12 mouse cellular contexts compared by ENCODE assay signal in genomic region chr15:97749841-97750240, GRCm38 (mm10). TPM values are rescaled to one million over a fixed set of nuclear protein-coding genes. Genes with fewer than 3 reads are reported as not detected.
A peak's percentile ranks its signal among the peaks of the same experiment; 100 is the strongest.
DNase-seq lines count a peak whose midpoint lies in the region; ATAC-seq and TF ChIP-seq lines count a peak whose summit lies in the region.
"Had no signal": no experiment of that assay in that cellular context is flagged by ENCODE, and none has a peak within 500 bp of the region (broad histone marks: within the 10 kb centered on the region; RNA-seq: fewer than 3 reads in every experiment).

No protein-coding gene starts in this region.

- H3K4me1 ChIP-seq in forebrain, embryonic 15.5 days: peaks cover 14% of the 10 kb centered on the region
- peaks cover 8% of the 10 kb centered on the region for H3K4me1 ChIP-seq in forebrain, embryonic 14.5 days (ENCODE audit: control insufficient read depth, insufficient read depth, low read length)
- H3K4me1 ChIP-seq in embryonic facial prominence, embryonic 14.5 days (ENCODE audit: control insufficient read depth, insufficient read depth, low read length): peaks cover 27% of the 10 kb centered on the region
- peaks cover 55% of the 10 kb centered on the region for H3K4me1 ChIP-seq in neural tube, embryonic 13.5 days (replicated peaks)
- peaks cover 15% of the 10 kb centered on the region for H3K4me1 ChIP-seq in kidney, embryonic 16.5 days (ENCODE audit: insufficient read depth, low read length)

- H3K27ac ChIP-seq in forebrain, embryonic 15.5 days (replicated peaks): peak overlapping the region; percentile 20; the same call in 1 of the 2 replicates
- no peak overlapping the region for H3K27ac ChIP-seq in forebrain, embryonic 14.5 days (ENCODE audit: low read depth, low read length)
- peak overlapping the region; percentile 73; the same call in 1 of the 2 replicates for H3K27ac ChIP-seq in layer of hippocampus, adult 2 months
- H3K27ac ChIP-seq in embryonic facial prominence, embryonic 14.5 days (replicated peaks; ENCODE audit: low read depth, low read length): peak overlapping the region; percentile 74; the same call in 1 of the 2 replicates
- H3K27ac ChIP-seq in neural tube, embryonic 13.5 days (replicated peaks): peak overlapping the region; percentile 83
- no peak overlapping the region for H3K27ac ChIP-seq in kidney, embryonic 16.5 days (ENCODE audit: low read length)

- 88% methylated on average over 13 of the region's 13 CpGs for WGBS in forebrain, embryonic 15.5 days
- 91% methylated on average over 13 of the region's 13 CpGs for whole genome bisulfite sequencing in forebrain, embryonic 14.5 days
- 89% methylated on average over 12 of the region's 13 CpGs for WGBS in embryonic facial prominence, embryonic 14.5 days
- WGBS in neural tube, embryonic 13.5 days: 85% methylated on average over 13 of the region's 13 CpGs
- WGBS in kidney, embryonic 16.5 days: 79% methylated on average over 13 of the region's 13 CpGs

- H3K9me3 ChIP-seq in forebrain, embryonic 15.5 days: no peaks in the 10 kb centered on the region
- no peaks in the 10 kb centered on the region for H3K9me3 ChIP-seq in forebrain, embryonic 14.5 days (replicated peaks; ENCODE audit: control insufficient read depth, low read length)
- H3K9me3 ChIP-seq in embryonic facial prominence, embryonic 14.5 days (ENCODE audit: control insufficient read depth, low read length): no peaks in the 10 kb centered on the region
- H3K9me3 ChIP-seq in neural tube, embryonic 13.5 days: no peaks in the 10 kb centered on the region
- no peaks in the 10 kb centered on the region for H3K9me3 ChIP-seq in kidney, embryonic 16.5 days (ENCODE audit: low read length)
- H3K9me3 ChIP-seq: midbrain, embryonic 12.5 days had no signal

- no peaks in the 10 kb centered on the region for H3K36me3 ChIP-seq in forebrain, embryonic 15.5 days
- H3K36me3 ChIP-seq in forebrain, embryonic 14.5 days (ENCODE audit: control insufficient read depth, insufficient read depth, low read length): no peaks in the 10 kb centered on the region
- no peaks in the 10 kb centered on the region for H3K36me3 ChIP-seq in embryonic facial prominence, embryonic 14.5 days (ENCODE audit: control insufficient read depth, insufficient read depth, low read length)
- no peaks in the 10 kb centered on the region for H3K36me3 ChIP-seq in neural tube, embryonic 13.5 days
- peaks cover 27% of the 10 kb centered on the region; the same call in 1 of the 2 replicates for H3K36me3 ChIP-seq in kidney, embryonic 16.5 days (ENCODE audit: insufficient read depth, low read length)
- H3K36me3 ChIP-seq: midbrain, embryonic 12.5 days had no signal

- H3K9ac ChIP-seq in forebrain, embryonic 15.5 days (replicated peaks): no peak overlapping the region
- no peak overlapping the region for H3K9ac ChIP-seq in forebrain, embryonic 14.5 days (ENCODE audit: low read length)
- no peak overlapping the region for H3K9ac ChIP-seq in embryonic facial prominence, embryonic 14.5 days (ENCODE audit: low read depth, low read length)
- no peak overlapping the region for H3K9ac ChIP-seq in neural tube, embryonic 13.5 days
- no peak overlapping the region for H3K9ac ChIP-seq in kidney, embryonic 16.5 days (replicated peaks; ENCODE audit: low read length)
- H3K9ac ChIP-seq: midbrain, embryonic 12.5 days had no signal

- no peak overlapping the region for H3K4me2 ChIP-seq in forebrain, embryonic 15.5 days (replicated peaks)
- H3K4me2 ChIP-seq in forebrain, embryonic 14.5 days (ENCODE audit: low read length): no peak overlapping the region
- no peak overlapping the region for H3K4me2 ChIP-seq in embryonic facial prominence, embryonic 14.5 days (ENCODE audit: low read depth, low read length)
- H3K4me2 ChIP-seq in neural tube, embryonic 13.5 days: no peak overlapping the region
- no peak overlapping the region for H3K4me2 ChIP-seq in kidney, embryonic 16.5 days (replicated peaks; ENCODE audit: low read depth, low read length)
- H3K4me2 ChIP-seq: liver, embryonic 11.5 days; midbrain, embryonic 12.5 days had no signal

- ATAC-seq in forebrain, embryonic 15.5 days (replicated peaks): 0 out of 2 replicates have a peak, but pooled peaks have one; percentile 12
- no peak for ATAC-seq in forebrain, embryonic 14.5 days
- ATAC-seq in embryonic facial prominence, embryonic 14.5 days (ENCODE audit: low read depth): no peak
- 0 out of 2 replicates have a peak, but pooled peaks have one; percentile 2 for ATAC-seq in neural tube, embryonic 13.5 days (ENCODE audit: low read depth)
- no peak for ATAC-seq in kidney, embryonic 16.5 days (ENCODE audit: low FRiP score, low TSS enrichment)

- no peak for DNase-seq in forebrain, embryonic 14.5 days (ENCODE audit: low spot score)
- DNase-seq in layer of hippocampus, adult 2 months (ENCODE audit: low spot score in 2 of 2): no peak
- DNase-seq in layer of hippocampus, adult 9-11 months: no peak
- DNase-seq in embryonic facial prominence, embryonic 14.5 days (ENCODE audit: low spot score): no peak
- DNase-seq in urinary bladder, postnatal 4 days (ENCODE audit: low spot score in 2 of 2): no peak
- DNase-seq: cerebellum, postnatal 36 days; kidney, adult 9 months had no signal

- TF ChIP-seq CTCF in layer of hippocampus, adult 2 months (conservative IDR thresholded peaks at IDR 0.05): no peak

- H3K27me3 ChIP-seq in forebrain, embryonic 15.5 days: no peaks in the 10 kb centered on the region
- H3K27me3 ChIP-seq in forebrain, embryonic 14.5 days (replicated peaks; ENCODE audit: control insufficient read depth, insufficient read depth, low read length): no peaks in the 10 kb centered on the region
- H3K27me3 ChIP-seq in embryonic facial prominence, embryonic 14.5 days (replicated peaks; ENCODE audit: control insufficient read depth, insufficient read depth, low read length): no peaks in the 10 kb centered on the region
- H3K27me3 ChIP-seq in neural tube, embryonic 13.5 days: no peaks in the 10 kb centered on the region
- no peaks in the 10 kb centered on the region for H3K27me3 ChIP-seq in kidney, embryonic 16.5 days (ENCODE audit: insufficient read depth, low read length)

- no peak overlapping the region for H3K4me3 ChIP-seq in forebrain, embryonic 15.5 days
- H3K4me3 ChIP-seq in forebrain, embryonic 14.5 days (ENCODE audit: low read depth, low read length): no peak overlapping the region
- H3K4me3 ChIP-seq in layer of hippocampus, adult 2 months: no peak overlapping the region
- H3K4me3 ChIP-seq in embryonic facial prominence, embryonic 14.5 days (ENCODE audit: low read depth, low read length): no peak overlapping the region
- no peak overlapping the region for H3K4me3 ChIP-seq in neural tube, embryonic 13.5 days
- H3K4me3 ChIP-seq in kidney, embryonic 16.5 days (ENCODE audit: low read length): no peak overlapping the region
- H3K4me3 ChIP-seq: midbrain, embryonic 12.5 days had no signal

RNA-seq across cellular contexts. Expression of gene Rapgef3, which starts 17.9 kb away (rescaled TPM):
- polyA plus RNA-seq in forebrain, embryonic 15.5 days (2015; fragmentation: Nextera tagmentation; extraction: Ambion mirVana): 8.6 and 9.0 TPM in 2 replicates
- 4.9 and 6.4 TPM in 2 replicates for polyA plus RNA-seq in forebrain, embryonic 14.5 days (2014; fragmentation: Nextera tagmentation; extraction: Ambion mirVana)
- total RNA-seq in layer of hippocampus, adult 2 months (2021): 10 to 100 TPM; 45.5 to 46.8 TPM
- 8.0 and 8.3 TPM in 2 replicates for polyA plus RNA-seq in embryonic facial prominence, embryonic 14.5 days (2014; fragmentation: Nextera tagmentation; extraction: Ambion mirVana)
- 10.8 and 12.0 TPM in 2 replicates for polyA plus RNA-seq in neural tube, embryonic 13.5 days (2015; fragmentation: Nextera tagmentation; extraction: Ambion mirVana)
- polyA plus RNA-seq in kidney, embryonic 16.5 days (2015; fragmentation: Nextera tagmentation; extraction: Ambion mirVana): 36.3 and 36.4 TPM in 2 replicates

RNA-seq across cellular contexts. Expression of gene Endou, which starts 18.7 kb away (rescaled TPM):
- 0.22 TPM in 1 of 2 replicates, not detected in the other for polyA plus RNA-seq in forebrain, embryonic 15.5 days (2015; fragmentation: Nextera tagmentation; extraction: Ambion mirVana)
- polyA plus RNA-seq in forebrain, embryonic 14.5 days (2014; fragmentation: Nextera tagmentation; extraction: Ambion mirVana): 0.11 and 0.14 TPM in 2 replicates
- total RNA-seq in layer of hippocampus, adult 2 months (2021): under 1 TPM; 0.59 to 0.96 TPM
- polyA plus RNA-seq in embryonic facial prominence, embryonic 14.5 days (2014; fragmentation: Nextera tagmentation; extraction: Ambion mirVana): 4.1 and 6.2 TPM in 2 replicates
- polyA plus RNA-seq in neural tube, embryonic 13.5 days (2015; fragmentation: Nextera tagmentation; extraction: Ambion mirVana): 0.25 and 0.29 TPM in 2 replicates
- 0.45 and 0.60 TPM in 2 replicates for polyA plus RNA-seq in kidney, embryonic 16.5 days (2015; fragmentation: Nextera tagmentation; extraction: Ambion mirVana)
- polyA plus RNA-seq: liver, embryonic 11.5 days had no signal

RNA-seq across cellular contexts. Expression of gene Slc48a1, which starts 28.5 kb away (rescaled TPM):
- 64.9 and 66.6 TPM in 2 replicates for polyA plus RNA-seq in forebrain, embryonic 15.5 days (2015; fragmentation: Nextera tagmentation; extraction: Ambion mirVana)
- 65.4 and 69.1 TPM in 2 replicates for polyA plus RNA-seq in forebrain, embryonic 14.5 days (2014; fragmentation: Nextera tagmentation; extraction: Ambion mirVana)
- total RNA-seq in layer of hippocampus, adult 2 months (2021): 100 to 1,000 TPM; 133 to 135 TPM
- 37.5 and 41.9 TPM in 2 replicates for polyA plus RNA-seq in embryonic facial prominence, embryonic 14.5 days (2014; fragmentation: Nextera tagmentation; extraction: Ambion mirVana)
- 54.5 and 66.0 TPM in 2 replicates for polyA plus RNA-seq in neural tube, embryonic 13.5 days (2015; fragmentation: Nextera tagmentation; extraction: Ambion mirVana)
- polyA plus RNA-seq in kidney, embryonic 16.5 days (2015; fragmentation: Nextera tagmentation; extraction: Ambion mirVana): 81.7 and 81.9 TPM in 2 replicates

RNA-seq across cellular contexts. Expression of gene Rpap3, which starts 44.2 kb away (rescaled TPM):
- polyA plus RNA-seq in forebrain, embryonic 15.5 days (2015; fragmentation: Nextera tagmentation; extraction: Ambion mirVana): 30.6 and 32.7 TPM in 2 replicates
- 44.3 and 45.4 TPM in 2 replicates for polyA plus RNA-seq in forebrain, embryonic 14.5 days (2014; fragmentation: Nextera tagmentation; extraction: Ambion mirVana)
- total RNA-seq in layer of hippocampus, adult 2 months (2021): 10 to 100 TPM; 25.6 to 25.9 TPM
- 25.4 and 29.6 TPM in 2 replicates for polyA plus RNA-seq in embryonic facial prominence, embryonic 14.5 days (2014; fragmentation: Nextera tagmentation; extraction: Ambion mirVana)
- polyA plus RNA-seq in neural tube, embryonic 13.5 days (2015; fragmentation: Nextera tagmentation; extraction: Ambion mirVana): 31.1 and 32.7 TPM in 2 replicates
- polyA plus RNA-seq in kidney, embryonic 16.5 days (2015; fragmentation: Nextera tagmentation; extraction: Ambion mirVana): 31.0 and 33.0 TPM in 2 replicates

Comparison
In these comparisons a context has a peak if more than half of its experiments do, and no peak if none do; other contexts are left out.
1. ATAC-seq: peak in forebrain, embryonic 15.5 days (single experiment) and neural tube, embryonic 13.5 days (single experiment); none in forebrain, embryonic 14.5 days (single experiment), embryonic facial prominence, embryonic 14.5 days (single experiment) and kidney, embryonic 16.5 days (single experiment).
2. H3K27ac ChIP-seq: peak in forebrain, embryonic 15.5 days (single experiment), layer of hippocampus, adult 2 months (single experiment), embryonic facial prominence, embryonic 14.5 days (single experiment) and neural tube, embryonic 13.5 days (single experiment); none in forebrain, embryonic 14.5 days (single experiment) and kidney, embryonic 16.5 days (single experiment).